Mouse (Mus musculus): ENCODE data around the gene Sptb. TPM values are rescaled to one million over a fixed set of nuclear protein-coding genes. Genes with fewer than 3 reads are reported as not detected.

Sptb gene
- total RNA-seq, 2 experiments from 2014 or later: 62.2 to 62.6 TPM

DNA sequence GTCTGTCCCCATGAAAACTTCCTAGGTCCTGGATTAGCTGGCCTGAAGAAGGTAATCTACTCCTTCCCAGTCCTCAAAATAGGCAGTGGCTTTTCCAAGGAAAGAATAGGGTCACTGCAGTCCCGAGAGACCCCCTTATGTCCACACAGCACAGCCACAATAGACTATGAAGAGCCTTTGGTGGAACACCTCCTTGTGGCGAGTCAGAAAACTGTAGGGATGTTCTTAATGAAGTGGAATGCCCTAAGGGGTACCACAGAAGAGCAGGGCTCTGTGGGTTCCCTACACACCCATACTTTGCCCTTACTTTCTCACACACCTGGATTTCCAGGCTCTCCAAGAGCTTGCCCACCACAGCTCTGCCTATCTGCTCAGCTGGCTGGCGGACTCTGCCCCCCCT lies 104.5 kb downstream of the Sptb start:
- DNase-seq: no peak

- DNase-seq: no peak
These were observed 105.8 kb downstream of the Sptb start for GRCm38 (mm10) chr12:76604546-76604945.

GRCm38 (mm10) chr12:76603779-76604178 lies 106.6 kb downstream of the Sptb start:
- DNase-seq: no peak

GRCm38 (mm10) chr12:76598196-76598928 lies 112.0 kb downstream of the Sptb start:
- DNase-seq: no peak

DNA sequence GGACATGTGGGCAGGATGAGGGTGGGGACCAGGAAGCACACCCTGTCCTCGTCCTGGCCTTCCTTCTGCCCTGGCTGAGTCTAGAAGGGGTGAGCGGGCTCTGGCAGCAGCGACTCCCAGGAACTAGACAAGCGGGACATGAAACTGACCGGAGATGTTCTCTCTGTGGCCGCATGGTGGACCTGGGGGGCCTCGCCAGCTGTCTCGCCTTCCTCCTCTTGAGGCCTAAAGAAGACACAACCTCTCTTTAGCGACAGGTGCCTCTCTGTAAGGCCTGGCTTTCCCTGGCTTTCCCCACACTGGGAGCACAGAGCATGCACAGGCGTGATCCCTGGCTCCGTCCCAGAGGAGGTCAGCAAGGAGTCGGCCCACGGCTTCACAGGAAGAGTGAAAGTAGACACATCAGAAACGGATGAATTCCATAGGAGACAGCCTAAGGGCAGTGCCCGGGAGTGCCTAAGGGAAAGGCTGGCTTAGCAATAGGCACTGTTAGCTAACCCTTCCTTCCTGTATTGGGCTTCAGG lies 112.7 kb downstream of the Sptb start:
- DNase-seq: peak; percentile 42

DNA sequence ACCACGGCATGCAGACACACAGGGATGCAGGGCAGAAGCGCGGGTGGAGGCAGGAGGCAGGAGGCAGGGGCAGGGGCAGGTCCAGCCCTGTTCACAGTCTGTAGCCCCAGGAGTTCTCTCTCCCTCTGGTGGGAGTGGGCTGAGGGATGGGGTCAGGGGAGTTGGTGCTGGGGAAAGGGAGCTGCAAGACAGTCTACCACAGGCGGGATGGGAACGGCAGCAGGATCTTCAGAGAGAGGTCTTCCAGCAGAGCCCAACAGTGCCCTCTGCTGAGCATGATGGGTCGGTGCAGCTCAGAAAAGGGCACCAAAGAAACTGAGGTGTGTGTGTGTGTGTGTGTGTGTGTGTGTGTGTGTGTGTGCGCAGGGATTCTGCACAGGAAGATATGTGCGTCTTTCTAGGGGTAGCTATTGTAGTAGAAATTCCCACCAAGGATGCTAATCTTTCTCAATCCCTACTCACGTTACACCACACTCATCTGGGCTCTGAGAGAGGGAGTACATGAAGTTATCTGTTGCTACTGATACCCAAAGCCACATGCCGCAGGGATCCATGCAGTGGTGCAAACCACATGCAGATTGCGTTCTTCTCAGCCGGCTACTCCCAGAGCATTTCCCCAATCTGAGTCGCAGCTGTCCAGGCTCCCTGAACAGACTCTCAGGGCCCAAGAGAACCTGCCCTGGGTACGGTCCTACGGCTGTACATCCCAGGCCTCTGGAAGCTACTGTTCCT lies 113.9 kb downstream of the Sptb start:
- peak; percentile 86 for DNase-seq

- no peak for DNase-seq
These were observed 114.5 kb downstream of the Sptb start for GRCm38 (mm10) chr12:76595830-76596229.

GRCm38 (mm10) chr12:76594556-76594955 lies 115.8 kb downstream of the Sptb start:
- DNase-seq: no peak

DNA sequence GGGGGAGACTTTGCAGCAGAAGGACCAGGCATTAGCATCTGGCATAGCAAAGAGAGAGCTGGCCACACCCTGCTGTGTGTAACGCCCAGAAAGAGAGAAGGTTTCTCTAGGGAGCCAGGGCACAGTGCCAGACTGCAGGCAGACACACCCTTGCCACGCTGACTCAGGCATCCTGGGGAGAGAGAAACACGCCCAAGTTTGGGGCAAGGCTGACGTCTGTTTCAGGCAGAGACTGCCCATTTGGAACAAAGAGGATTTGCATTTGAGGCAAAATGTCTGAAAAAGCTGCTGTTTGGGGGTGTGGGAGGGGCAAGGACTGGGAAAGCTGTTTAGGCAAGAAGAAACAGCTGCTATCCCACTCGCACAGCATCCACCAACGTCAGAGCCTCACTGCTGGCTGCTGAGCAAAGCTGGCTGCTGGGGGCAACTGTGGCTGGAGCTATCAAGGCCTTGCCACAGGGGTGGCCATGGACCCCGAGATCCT lies 116.5 kb downstream of the Sptb start:
- peak; percentile 87 for DNase-seq

DNA sequence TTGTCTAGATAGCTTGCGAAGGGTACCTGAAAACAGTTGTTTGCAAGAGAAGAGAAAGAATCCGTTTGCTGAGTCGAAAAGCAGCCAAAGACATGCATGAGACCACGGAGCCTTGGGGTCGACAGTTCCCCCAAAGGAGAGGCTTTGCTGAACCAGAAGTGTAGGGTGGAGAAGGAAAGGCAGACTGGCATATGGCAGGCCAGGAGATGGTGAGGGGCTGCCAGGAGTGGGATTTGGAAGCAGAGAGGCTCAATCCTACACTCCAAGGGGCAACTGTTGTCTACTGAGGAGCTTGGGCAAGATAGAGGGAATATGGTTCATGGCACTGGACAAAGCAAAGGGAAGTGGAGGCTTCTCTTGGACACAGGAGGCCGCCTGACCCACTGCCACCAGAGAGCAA lies 117.1 kb downstream of the Sptb start:
- DNase-seq: no peak

GRCm38 (mm10) chr12:76592213-76592612 lies 118.1 kb downstream of the Sptb start:
- peak; percentile 76 for DNase-seq

- no peak for DNase-seq
These were observed 119.3 kb downstream of the Sptb start for GRCm38 (mm10) chr12:76591037-76591436.

GRCm38 (mm10) chr12:76589531-76589930 lies 120.8 kb downstream of the Sptb start:
- peak; percentile 53 for DNase-seq

DNA sequence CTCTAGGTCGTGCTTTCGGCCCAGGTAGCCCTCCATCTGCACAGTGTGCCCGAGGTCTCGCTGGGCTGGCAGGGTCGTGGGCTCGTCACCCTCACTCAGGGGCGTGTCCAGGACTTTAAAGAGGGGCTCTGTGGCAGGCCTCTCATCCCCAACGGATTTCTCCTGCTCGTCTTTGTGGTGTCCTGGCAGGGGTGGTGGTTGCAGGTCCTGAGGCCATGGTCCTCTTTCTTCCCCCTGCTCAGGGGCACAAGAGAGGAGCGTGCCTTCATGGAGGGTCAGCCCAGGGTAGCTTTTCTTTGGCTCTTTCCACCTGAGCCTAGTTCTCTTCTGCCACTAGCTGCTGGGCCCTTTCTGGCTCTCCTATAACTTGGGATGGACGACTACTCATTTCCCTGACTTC lies 123.0 kb downstream of the Sptb start:
- DNase-seq: no peak

DNA sequence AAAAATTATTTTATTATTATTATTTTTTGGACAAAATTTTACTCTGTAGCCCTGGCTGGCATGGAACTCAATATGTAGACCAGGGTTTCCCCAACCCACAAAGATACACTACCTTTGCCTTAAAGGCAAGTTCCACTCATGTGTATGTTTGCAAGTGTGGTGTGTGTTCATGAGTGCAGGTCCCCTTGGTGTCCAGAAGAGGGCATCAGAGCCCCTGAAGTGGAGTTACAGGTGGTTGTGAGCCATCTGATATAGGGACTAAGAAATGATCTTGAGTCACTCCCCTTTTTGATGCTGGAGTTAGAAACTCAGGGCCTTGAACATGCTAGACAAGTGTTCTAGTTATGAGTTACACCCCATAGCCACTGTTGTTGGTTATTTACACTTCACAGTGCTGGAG lies 125.3 kb downstream of the Sptb start:
- no peak for DNase-seq

GRCm38 (mm10) chr12:76583454-76583853 lies 126.9 kb downstream of the Sptb start:
- DNase-seq: no peak

- peak; percentile 60 for DNase-seq
These were observed 127.5 kb downstream of the Sptb start for GRCm38 (mm10) chr12:76582841-76583240.

GRCm38 (mm10) chr12:76582139-76582538 lies 128.2 kb downstream of the Sptb start:
- no peak for DNase-seq

DNA sequence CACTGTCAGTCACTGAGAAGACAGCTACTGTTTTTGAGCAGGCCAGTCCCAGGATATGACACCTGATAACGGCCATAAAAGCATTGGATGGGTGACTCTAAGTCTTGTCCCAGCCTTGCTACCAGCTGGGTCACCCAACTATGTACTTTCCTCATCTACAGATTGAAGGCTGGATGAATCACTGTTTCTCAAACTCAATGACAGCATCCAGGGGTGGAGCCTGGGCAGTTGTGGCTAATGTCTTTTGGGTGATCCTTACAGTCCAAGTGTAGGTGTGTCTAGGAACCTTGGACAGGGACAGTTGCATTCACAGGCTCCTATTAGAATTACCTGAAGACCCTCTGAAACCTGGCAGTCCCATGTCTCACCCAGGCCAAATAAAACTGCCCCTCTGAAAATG lies 130.5 kb downstream of the Sptb start:
- no peak for DNase-seq

- DNase-seq: no peak
These were observed 131.9 kb downstream of the Sptb start for GRCm38 (mm10) chr12:76578465-76578864.

GRCm38 (mm10) chr12:76577858-76578257 lies 132.5 kb downstream of the Sptb start:
- DNase-seq: no peak

GRCm38 (mm10) chr12:76576806-76577205 lies 133.5 kb downstream of the Sptb start:
- DNase-seq: no peak

GRCm38 (mm10) chr12:76576061-76576460 lies 134.3 kb downstream of the Sptb start:
- DNase-seq: no peak

GRCm38 (mm10) chr12:76574815-76575214 lies 135.5 kb downstream of the Sptb start:
- DNase-seq: no peak

All from heart, postnatal 4 days (tissue).